Mouse (Mus musculus) thymus, postnatal 10 days (tissue): ENCODE measurements around the gene Tex13c2.

ENCODE experiments used
- DNase-seq, 2 experiments: peaks; one replicate each; pipeline ENCODE4 v3.0.0; 2021; ENCODE audit warnings: low spot score in 2 of 2

The Tex13c2 gene

DNA sequence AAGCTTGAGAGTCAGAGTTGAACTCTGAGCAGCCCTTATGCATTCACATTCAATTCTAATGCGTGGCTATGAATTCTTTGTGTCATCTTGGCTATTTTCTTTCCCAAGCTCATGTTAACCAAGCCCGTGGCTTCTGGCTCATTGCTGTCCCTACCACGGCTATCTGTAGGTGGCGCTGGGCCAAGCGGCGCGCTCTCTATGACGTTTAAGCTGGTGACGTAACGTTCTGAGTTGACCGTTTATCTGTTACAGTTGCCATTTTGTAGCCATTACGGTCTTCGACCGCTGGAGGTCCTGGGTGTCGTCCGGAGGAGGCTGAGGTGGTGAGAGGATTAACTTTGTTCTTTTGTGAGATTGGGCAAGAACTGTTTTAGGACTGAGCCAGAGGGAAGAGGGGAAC lies at the start of gene Tex13c2:
TSS of gene Tex13c2 (plus strand) at position 246 of the 400 bp plus-strand sequence.
- no peak for DNase-seq

DNA sequence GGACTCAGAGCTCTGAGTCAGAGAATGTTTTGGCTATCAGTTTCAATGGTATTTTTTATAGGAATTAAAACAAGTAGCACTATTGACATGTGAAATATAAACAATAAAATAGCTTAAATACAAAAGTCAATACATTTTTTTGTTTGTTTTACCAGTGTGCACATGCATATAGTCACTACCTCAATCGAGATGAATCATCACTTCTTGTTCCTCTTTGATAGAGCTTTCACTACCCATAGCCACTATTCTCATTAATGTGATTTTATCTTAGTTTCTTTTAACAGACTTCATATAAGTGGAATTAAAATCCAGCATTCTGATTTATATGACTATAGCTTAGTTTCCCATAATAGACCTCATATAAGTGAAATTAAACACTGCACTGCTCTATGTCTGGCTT lies 39.2 kb upstream of the Tex13c2 start:
- DNase-seq: no peak

GRCm38 (mm10) chrX:42453001-42453400 lies 36.5 kb upstream of the Tex13c2 start:
- no peak for DNase-seq

DNA sequence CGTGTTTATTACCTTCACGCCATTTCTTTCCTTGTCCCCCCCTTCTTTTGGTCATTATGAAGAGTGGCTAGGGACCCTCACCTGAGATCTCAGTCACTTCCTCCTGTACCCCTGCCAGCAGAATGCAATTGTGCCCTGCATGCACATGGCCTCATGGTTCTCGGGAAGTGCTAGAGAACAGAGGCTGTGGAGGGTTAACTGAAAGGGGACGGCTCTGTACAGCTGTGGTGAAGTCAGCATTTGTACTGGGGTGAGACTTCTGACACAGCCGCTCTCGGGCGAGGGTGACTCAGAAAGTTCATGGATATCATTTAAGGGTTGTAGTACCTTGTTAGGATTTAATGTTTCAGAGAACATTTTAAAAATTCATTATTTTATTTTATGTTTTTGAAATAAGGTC lies 35.0 kb upstream of the Tex13c2 start:
- DNase-seq: peak; percentile 40 to 48

DNA sequence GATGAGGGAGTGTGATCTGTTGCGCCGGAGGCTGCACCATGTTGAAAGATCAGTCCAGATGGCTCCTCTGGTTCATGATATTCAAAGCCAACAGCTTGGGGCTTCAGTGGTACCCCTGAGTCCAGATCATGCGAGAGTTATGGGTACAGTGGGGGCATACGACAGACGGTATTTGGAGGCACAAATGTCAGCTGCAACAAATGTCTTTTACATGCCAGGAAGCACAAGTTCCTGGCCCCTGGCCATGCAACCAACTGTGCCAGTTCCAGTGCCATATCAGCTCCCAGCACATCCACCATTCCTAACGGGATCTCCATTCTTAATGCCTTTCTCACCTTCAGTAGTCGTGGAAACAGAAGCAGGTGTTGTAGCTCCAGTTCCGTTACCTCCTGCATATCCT lies 845 bp downstream of the Tex13c2 start:
- DNase-seq: no peak

DNA sequence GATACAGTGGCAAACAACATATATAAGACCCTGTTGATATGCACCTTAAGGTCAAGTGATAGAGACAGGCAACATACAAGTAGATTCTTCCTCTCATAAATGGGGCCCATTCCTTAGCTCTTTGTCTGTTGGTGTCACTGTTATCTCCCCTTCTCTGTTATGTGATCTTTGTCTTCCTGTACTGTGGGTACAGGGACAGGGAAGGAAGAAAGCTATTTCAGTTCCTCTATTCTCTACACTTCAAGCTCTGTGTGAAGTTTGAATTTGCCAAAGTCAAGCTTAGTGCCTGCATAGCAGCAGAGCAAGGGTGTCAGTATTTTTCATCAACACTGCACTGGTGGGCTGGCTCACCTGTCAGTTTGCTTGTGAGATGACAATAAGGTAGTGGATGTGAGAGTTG lies 11.0 kb downstream of the Tex13c2 start:
- DNase-seq: peak in 1 of 2 experiments; percentile 9

DNA sequence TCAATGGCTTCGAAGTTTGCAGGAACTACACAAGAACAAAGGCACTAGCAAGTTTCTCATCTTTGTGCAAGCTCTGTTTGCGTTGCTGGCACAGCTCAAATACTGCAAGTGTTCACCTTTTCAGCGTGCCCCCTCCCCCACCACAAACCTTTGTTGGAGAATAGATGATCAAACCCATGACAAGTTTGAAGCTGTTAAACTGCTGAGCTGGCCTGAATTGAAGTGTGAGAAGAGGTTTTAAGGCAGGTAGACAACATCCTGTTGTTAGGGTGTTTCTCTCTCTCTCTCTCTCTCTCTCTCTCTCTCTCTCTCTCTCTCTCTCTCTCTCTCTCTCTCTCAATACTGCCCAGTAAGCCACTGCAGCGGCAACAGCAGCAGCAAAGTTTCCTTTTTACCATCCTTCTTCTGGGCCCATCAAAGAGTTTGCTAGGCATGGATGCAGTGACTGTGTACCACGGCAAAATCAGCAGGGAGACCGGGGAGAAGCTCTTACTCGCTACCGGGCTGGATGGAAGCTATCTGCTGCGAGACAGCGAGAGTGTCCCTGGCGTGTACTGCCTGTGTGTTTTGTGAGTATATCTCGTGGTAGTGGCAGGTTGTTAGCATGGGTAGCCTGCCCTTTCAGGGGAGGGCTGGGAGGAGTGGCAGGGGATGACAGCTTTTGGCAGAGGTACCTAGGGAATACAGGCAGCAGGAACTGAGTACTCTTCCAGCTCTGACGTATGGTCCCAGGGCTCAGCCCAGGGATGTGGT lies 13.0 kb downstream of the Tex13c2 start, which contains the start of gene Sh2d1a:
TSS of gene Sh2d1a (plus strand) at position 163 of the 753 bp plus-strand sequence.
- DNase-seq: peak; percentile 71 to 77

- no peak for DNase-seq
Measured at GRCm38 (mm10) chrX:42511105-42511504, 21.6 kb downstream of the Tex13c2 start.

DNA sequence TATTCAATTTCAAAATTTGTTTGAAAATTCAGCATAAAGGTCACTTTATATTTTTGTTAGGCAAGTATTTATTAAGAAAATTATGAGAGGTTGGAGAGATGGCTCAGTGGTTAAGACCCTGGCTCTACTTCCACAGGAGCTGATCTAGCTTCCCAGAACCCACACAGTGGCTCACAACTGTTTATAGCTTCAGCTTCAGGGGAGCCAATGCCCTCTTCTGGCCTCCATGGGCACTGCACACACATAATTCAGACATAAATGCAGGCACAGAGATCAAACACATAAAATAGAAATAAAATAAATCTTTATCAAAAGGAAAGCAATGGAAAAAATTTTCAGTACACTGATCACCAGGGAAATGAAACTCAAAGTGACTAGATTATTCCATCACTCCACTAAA lies 23.1 kb downstream of the Tex13c2 start:
- DNase-seq: peak; percentile 32 to 50

GRCm38 (mm10) chrX:42522868-42523267 lies 33.4 kb downstream of the Tex13c2 start:
- no peak for DNase-seq

GRCm38 (mm10) chrX:42530703-42531102 lies 41.2 kb downstream of the Tex13c2 start:
- no peak for DNase-seq

- peak in 1 of 2 experiments; percentile 5 for DNase-seq
Measured at GRCm38 (mm10) chrX:42540030-42540755, 50.7 kb downstream of the Tex13c2 start.

- peak; percentile 59 to 82 for DNase-seq
Measured at GRCm38 (mm10) chrX:42540756-42541053, 51.2 kb downstream of the Tex13c2 start.
